Mouse (Mus musculus): ENCODE measurements around the gene 4932438H23Rik.

The 4932438H23Rik gene

DNA sequence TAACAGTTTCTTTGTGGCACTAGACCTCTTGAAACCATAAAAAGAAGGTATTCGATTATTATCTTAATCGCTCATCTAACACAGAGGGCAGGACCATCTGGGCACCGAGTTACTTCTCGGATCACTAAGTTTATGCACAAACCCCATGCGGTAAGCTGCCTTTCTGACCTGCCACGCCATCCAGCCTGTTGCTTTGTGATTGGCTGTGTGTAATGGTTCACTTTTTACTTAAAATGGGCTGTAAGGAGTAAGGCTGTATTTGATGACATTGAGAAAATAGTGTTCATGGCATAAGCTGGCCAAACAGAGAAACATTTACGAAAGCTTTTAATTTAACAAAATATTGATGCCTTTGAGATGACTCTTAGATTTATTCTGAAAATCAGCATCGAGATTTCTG, at the start of gene 4932438H23Rik:
Gene 4932438H23Rik, minus strand, starts transcription at position 101 of the 400 bp plus-strand sequence.
- CTCF ChIA-PET: no interaction called here

DNA sequence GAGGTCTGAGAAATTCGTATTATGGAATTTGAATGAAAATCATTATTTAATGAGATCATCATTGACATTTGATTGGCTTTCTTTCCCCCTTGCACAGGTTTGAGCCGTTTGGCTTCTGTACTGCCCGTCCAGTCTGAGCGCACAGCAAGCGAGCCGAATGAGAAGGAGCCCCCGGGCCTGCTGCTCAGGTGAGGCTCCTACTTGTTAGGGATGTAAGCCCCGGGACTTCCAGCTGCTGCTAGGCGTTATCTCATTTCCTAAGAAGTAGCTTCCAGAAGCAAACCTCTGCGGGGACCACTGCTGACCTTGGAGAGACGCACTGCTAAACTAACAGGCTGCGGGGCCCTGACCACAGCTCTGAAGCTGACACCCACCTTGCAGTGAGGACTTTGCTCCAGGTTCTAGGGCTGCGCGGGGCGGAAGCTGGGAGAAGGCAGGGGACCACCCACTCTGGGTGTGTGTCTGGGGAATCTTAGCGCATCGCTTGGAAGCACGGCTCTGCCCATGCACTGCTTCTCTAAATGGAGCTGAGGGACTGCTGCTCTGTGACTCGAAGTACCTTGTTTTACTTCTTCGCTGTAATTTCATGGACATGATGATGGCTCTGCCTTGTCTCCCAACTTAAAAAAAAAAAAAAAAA, 46.2 kb upstream of the 4932438H23Rik start:
- CTCF ChIA-PET: no interaction called here

DNA sequence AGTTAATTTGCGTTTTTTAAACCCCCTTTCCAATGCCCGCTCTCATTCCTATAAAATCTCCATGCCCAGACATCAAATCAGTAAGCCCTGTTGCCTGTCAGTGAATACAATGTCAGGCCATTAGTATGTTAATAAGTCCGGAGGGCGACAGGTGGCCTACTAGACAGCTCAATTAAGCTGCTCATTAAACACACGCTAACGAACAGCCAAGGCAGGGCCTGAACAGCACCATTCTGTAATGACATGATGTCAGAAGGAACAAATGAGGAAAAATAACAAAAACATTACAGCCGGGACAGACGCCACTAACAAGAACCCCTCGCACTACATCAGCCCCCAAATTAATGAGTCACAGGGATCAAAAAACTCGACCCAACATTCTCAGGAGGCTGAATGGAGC, 45.5 kb upstream of the 4932438H23Rik start:
- CTCF ChIA-PET: no interaction called here

DNA sequence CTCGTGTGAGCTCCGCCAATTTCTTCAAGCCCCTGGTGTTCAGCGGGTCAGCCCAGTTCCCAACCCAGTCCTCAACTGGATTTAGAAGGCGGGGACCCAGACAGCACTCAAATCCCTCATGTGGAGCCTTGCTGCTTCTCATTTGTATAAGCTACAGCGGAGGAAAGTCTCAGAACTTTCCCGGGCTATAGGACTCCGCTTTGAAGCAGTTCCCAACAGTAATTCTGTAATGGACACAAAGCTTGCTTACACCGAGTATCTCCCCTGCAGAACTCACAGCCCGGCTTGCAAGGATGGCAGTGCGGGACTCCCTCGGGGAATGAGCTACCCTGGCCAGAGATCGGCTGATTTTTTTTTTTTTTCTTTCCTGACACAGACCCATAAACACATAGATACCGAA, 45.1 kb upstream of the 4932438H23Rik start:
- CTCF ChIA-PET: no interaction called here

DNA sequence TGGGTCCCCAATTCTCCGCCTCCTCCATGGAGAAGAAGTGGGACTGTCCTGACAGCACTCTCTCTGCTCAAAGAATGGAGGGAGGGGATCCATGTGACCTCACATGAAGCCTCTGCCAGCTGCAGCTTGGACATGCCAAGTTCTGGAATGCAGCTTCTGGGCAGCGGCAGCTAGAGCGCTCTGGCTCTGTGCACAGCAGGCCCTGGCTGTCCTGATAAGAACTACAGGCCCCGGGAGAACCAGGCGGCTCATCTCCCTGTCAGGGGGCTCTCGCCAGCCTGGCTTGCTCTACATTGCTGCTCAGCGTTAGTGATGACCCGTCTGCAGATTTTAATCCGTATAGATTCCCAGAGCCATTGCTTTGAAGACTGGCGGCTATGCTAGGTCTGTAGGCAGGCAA, 44.6 kb upstream of the 4932438H23Rik start:
- CTCF ChIA-PET: no interaction called here

DNA sequence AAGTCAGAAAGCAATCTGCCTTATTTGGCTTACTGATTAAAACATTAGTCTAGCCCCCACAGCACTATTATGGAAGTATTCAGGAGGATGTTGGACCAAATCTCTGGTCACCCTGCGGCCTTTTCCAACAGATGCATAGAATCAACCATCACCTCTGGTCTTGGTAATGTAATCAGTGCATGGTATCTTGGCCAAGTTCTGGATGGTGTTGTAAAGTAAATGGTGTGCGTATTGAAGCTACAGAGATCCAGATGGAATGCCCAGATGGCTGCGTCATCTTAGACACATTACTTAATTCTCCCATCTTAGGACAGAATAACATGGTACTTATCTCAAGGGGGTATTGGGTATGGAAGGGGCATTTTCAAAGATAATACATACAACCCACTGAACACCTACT, 43.8 kb upstream of the 4932438H23Rik start:
- CTCF ChIA-PET: no interaction called here

DNA sequence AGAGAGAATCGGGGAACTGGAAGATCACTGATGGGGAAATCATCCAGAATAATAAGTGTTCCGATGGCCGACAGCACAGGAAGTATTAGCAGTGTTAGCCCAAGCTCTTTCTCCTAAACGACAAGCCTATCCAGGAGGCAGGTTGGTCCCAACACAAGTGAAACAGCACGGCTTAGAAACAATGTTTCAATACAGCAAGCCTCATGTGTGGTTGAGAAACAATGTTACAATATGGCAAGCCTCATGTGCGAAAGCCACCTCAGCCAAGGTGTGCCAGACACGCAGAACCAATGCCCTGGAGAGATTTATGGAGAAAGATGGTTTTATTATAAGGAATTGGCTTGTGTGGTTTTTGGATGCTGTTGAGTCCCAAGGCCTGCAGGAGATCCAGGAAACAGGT, 43.2 kb upstream of the 4932438H23Rik start:
- CTCF ChIA-PET: no interaction called here

DNA sequence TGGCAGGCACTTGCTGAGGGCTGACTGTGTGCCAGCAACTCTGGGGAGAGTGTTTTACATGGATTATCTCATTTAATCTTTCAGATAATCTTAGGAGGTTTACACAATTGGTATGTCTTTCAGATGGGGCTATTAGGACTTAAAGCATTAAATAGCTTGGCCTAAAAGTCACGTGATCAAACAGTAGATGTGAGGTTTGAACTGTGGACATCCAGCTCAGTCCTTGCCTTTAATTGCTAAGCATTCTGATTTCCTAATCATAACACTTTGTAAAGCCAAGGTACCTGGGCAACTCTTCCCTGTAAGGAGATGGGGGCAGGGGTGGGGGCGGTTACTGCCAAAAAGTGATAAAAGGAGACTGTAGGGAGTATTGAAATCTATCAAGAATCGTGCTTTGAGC, 41.7 kb upstream of the 4932438H23Rik start:
- CTCF ChIA-PET: no interaction called here

DNA sequence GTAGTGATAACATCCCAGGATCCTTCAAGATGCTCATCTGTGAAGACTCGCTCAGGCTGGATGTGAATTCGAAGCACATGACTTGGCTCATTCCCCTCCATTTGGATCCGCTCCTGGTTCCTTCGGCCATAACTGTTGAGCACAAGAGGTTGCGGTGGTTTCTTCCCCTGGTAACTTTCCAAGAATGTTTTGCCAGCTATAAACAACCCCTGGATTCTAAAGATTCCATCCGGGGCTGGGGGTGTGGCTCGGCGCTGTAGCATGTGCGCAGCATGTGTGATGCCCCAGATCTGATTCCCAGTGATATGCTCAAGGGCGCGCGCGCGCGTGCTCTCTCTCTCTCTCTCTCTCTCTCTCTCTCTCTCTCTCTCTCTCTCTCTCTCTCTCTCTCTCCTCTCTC, 35.0 kb upstream of the 4932438H23Rik start:
- CTCF ChIA-PET: no interaction called here

DNA sequence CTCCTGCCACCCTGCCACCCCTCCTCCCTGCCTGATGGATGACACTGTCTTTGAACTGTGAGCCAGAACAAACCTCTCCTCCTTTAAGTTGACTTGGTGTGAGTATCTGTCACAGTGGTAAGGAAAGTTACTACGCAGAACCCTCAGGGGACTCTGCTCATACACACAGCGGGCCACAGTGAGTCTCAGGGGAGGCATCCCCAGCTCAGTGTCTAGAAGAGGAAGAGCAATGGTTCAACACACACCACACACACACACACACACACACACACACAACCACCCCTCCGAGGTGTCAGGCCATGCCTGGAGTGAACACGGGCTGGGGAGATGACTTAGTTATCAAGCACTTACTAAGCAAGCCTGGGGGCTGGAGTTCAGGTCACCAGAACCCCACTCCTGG, 33.5 kb upstream of the 4932438H23Rik start:
- CTCF ChIA-PET: no interaction called here

DNA sequence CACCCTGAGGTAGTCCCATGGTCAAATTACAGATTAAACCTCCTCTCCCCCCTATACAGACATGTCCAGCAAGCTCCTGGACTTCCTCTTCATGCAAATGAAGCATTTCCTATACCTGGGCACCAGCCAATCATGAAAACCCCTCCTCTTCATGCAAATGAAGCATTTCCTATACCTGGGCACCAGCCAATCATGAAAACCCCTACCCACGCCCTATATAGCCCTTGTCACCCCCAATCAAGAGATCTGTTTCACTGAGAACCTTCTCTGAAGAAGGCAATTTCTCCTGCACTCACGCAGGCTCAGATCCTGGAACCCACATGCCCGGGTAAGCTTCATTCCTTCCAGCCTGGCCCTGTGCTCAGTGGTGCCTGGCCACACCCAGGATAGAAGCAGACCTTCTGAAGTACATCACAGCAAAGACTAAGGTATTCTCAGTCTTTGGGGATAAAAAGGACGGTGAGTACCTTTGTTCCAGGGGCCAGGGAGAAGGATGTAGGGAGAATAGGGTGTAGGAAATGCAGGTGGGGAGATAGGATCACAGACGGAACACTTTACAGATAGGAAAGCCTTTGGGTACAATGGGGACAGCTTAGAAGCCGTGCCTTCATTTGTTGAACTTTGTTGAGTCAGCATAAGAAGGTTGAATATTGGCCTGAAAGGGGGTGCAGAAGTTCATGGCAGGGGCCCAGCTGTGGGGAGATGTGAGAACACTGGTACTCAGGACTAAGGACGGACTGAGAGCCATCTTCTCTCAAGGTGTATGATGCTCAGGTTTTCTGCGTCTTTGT, 32.0 kb upstream of the 4932438H23Rik start:
- CTCF ChIA-PET: no interaction called here

DNA sequence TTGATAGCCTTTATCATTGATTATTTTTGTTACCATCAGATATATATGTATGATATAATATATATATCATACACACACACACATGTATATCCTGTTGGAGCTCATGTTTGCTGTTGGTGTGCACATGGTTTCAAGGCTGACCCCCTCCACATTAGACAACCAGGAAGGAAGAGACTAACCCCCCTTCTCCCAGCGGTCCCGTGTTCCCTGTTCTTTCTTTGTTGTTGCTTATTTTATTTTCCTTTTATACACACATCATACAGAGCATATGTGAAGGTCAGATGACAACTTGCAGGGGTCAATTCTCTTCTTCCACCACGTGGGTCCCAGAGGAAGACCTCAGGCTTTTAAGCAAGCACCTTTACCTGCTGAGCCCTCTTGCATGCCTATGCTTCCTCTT, 29.3 kb upstream of the 4932438H23Rik start:
- CTCF ChIA-PET: no interaction called here

DNA sequence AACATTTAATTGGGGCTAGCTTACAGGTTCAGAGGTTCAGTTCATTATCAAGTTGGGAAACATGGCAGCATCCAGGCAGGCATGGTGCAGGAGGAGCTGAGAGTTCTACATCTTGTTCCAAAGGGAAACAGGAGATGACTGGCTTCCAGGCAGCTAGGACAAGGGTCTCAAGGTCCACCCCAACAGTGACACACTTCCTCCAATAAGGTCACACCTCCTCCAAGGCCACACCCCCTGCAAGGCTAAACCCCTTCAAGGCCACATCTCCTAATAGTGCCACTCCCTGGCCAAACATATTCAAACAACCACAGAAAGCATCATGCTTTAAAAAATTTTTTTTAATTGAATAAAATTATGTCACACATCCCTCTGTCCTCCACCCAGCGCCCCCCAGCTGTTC, 28.9 kb upstream of the 4932438H23Rik start:
- CTCF ChIA-PET: no interaction called here

DNA sequence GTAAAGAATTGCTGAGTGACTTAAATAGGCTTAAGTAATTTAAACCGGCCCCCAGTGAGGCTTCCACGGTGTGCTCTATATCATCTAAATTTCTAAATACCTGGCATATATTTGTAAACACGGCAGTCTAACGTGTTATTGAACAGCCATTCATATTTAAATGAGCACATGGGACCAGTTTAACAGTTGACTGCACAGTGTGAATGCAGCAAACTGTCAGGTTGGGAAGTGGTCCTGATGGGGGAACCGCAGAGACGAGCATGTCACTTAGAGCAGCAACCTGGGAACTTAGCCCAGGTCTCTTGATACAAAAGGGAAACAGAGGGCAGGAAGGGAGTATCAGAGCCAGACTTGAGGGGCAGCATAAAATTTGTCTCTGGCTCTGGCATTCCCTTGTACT, 25.0 kb upstream of the 4932438H23Rik start:
- CTCF ChIA-PET: no interaction called here

DNA sequence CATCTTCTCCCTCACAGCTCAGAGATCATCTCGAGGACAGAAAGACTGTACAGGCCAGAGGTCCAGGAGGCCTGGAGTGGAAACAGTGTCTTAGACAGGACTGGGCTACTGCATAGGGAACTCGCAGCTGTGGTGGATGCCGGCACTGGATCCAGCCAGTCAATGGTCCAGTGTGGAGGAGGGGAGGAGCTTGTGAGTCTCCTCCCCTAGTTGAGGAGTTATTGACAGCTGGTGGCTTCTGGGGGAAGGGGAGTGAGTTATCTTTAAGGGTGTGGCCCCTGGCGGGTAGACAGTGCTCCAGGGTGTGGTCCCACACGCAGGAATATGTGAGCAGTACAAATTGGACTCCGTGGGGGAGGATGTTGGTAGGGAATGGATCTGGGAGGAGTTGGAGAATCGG, 21.8 kb upstream of the 4932438H23Rik start:
- CTCF ChIA-PET: no interaction called here

DNA sequence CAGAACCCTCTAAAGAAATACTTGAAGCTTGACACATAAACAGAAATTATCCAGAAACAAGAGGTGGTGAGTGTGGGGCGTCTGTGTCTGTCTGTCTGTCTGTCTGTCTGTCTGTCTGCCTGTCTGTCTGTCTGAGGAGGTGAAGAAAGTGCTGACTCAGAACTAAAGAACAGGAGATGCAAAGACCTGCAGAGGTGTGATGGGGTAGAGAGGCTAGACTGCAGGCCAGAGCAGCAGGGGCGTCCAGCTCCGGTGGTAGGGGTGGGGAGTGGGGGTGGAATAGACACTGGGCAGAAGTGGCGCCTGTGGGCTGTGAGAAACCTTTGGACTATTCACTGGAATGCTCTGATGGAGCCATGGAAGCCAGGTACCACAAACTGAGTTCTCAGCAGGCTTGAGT, 21.1 kb upstream of the 4932438H23Rik start:
- CTCF ChIA-PET: no interaction called here

DNA sequence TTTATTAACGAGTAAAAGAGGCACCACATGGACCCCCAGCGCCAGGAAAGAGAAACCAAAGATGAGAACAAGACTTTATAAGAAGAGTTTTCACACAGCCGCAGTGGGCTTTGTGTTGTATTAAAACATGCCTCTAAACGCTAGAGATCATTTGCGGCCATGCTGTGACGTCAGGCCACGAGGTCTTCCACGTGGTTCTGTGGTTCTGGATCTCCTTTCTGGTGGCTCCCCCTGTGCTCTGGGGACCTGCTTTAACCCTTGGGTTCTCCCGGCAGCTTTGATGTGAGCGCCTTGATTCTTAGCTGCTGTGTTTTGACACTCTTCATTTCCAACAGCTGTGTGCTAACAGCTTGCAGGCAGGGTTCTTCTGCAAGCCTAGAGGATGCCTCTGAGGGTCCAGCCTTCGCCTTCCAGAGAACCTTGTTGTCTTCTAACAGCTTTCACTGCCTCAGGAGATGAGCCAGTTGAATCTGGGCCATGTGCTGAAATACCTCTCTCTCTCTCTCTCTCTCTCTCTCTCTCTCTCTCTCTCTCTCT, 16.1 kb upstream of the 4932438H23Rik start:
- CTCF ChIA-PET: no interaction called here

DNA sequence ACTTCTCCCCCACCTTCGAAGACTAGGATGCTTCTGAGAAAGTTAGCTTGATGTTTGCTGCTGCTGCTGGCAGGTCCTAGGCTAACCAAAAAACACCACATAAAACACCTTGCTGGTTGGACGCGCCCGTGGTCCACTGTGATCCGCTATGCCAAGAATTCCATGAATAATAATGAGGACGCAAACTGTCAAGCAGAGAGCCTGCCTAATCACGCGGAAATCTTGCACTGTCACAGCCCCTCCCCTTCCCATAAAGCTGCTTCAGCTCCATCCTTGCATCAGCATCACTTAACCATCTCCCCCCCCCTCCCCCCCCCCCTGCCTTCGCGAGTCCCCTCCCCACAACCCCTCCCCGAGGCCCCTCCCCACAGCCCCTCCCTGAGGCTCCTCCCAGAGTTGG, 12.7 kb upstream of the 4932438H23Rik start:
- CTCF ChIA-PET: no interaction called here

DNA sequence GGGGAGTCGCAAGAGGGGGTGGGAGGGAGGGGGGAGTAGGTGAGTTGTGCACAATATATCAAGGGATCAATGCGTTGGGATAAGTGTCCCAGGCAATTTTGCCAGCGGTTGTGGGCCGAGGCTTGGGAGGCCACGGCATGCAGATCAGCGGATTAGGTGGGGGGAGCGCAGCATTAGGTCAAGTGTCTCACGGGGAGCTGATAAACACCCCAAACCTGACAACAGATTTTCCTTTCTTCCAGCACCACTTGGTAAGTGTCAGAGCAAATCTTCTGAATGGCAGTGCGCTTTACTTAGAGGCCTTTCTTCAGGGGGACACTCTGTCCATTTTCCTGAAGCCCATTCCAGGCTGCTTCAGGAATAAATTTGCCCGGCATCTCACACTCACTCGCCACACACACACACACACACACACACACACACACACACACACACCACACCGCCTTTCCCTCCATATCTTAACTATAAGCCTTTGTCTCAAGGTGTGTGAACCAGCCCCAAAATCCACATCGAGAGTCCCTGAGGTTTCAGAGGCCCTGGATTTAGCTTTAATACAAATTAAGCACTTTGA, 10.6 kb upstream of the 4932438H23Rik start:
- CTCF ChIA-PET: no interaction called here

DNA sequence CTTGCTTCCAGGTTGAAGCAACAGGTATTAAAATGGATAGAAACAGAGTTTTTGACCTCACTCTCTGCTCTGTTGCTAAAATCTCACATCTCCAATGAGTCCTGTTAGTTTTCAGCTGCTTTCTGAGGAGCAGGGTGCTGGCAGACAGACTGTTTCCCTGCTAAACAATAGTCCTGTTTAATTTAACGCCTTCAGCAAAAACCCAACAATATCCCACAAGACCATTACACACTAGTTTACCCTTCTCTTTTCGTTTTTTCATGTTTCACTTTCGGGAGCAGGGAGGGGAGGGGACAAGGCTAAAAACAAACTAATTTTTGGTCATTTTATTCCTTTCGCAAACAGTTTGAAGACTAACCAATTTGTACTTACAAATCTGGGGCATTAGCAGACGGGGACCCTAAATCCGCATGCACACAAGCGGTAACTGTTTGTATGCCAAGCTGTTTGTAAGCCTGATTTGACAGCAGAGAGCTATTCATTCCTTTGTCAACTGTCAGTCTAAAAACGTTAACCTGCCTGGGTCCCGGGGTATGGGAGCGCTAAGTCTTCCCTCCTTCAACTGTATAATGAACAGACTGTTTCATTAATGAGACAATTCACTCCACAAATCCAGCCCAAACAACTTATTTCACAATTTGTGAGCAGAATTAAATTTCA, 10.0 kb upstream of the 4932438H23Rik start:
- CTCF ChIA-PET: no interaction called here

DNA sequence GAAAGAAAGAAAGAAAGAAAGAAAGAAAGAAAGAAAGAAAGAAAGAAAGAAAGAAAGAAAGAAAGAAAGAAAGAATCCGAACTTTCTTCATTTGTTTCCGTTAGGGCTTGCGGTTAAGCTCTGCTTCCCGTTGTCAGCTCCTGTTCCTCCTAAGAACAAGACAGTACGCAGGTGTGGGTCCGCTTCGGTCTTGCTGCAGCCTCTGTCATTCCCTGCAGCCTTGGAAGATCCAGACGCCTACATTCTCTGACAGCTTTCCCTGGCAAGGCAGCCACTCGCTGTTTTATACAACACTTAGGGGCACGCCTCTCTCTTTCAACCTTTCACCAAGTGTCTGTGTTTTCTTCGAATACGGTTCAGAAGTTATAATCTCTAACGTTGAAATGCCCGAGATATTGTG, 8.5 kb upstream of the 4932438H23Rik start:
- CTCF ChIA-PET: interaction anchor here (0.6 kb wide), 1 partner anchor 249 kb away, joined by 3 read pairs; no protein-coding TSS in a partner anchor

DNA sequence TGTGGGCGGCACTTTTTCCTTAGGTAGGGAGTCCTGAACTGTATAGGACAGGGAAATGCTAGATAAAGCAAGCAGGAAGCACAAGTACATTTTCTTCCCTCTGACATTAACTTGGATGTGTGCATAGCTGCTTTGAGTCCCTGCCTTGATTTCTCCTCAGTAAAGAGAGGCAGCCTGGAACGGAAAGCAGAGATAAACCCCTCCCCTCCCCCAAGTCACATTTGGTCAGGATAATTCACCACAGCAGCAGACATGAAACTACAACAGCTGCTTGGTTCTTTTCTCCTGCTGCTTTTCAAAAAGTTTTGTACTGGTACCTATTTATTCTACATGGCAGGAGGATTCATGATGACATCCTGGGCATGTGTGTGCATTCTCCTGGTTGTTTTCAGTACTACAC, 5.6 kb upstream of the 4932438H23Rik start:
- CTCF ChIA-PET: interaction anchor here (0.8 kb wide), 1 partner anchor 277 kb away, joined by 3 read pairs; no protein-coding TSS in a partner anchor

Data from spleen, embryonic (tissue).